Mouse (Mus musculus) activated CD4-positive, CD25-positive, alpha-beta regulatory T cell (primary cell): ENCODE data around the gene Csrnp1. TPM values are rescaled to one million over a fixed set of nuclear protein-coding genes. Genes with fewer than 3 reads are reported as not detected.

Experiments
- polyA plus RNA-seq, 2 experiments: library from polyadenylated mRNA; unstranded; fragments of 100-300 nt; shearing (Covaris generic); gene quantifications; one replicate each; pipeline ENCODE4 v1.2.1; 2017

The Csrnp1 gene
- 10 to 100 TPM; 57.4 to 66.5 TPM for polyA plus RNA-seq

GRCm38 (mm10) chr9:119984536-119985011, at the start of gene Csrnp1:
Gene Csrnp1 (minus strand): TSS chr9:119984658.

GRCm38 (mm10) chr9:120023086-120023811, 38.8 kb upstream of the Csrnp1 start, which contains the start of gene Xirp1:
Gene Xirp1 (minus strand): TSS chr9:120023598.

GRCm38 (mm10) chr9:119937005-119937773, 47.3 kb downstream of the Csrnp1 start, which contains the start of the genes Gorasp1 and Ttc21a:
Gene Gorasp1 (minus strand): TSS chr9:119937565.
Gene Ttc21a (plus strand): TSS chr9:119937606.

Other genes with a start within 250 kb of the Csrnp1 start
- under 1 TPM; 0.15 to 0.69 TPM for gene Scn11a, start 159.2 kb downstream of the Csrnp1 start, polyA plus RNA-seq
- gene Wdr48, start 89.8 kb downstream of the Csrnp1 start, polyA plus RNA-seq: 10 to 100 TPM; 45.5 to 52.8 TPM
- 10 to 100 TPM in 1 of 2 experiments, 1 to 10 TPM in 1; 6.1 to 10.3 TPM for gene Gorasp1, start 47.1 kb downstream of the Csrnp1 start, polyA plus RNA-seq
- under 1 TPM in 1 of 2 experiments, not detected in 1; 0.08 TPM for gene Ttc21a, start 47.1 kb downstream of the Csrnp1 start, polyA plus RNA-seq
- under 1 TPM in 1 of 2 experiments, not detected in 1; 0.34 TPM for gene Xirp1, start 38.9 kb upstream of the Csrnp1 start, polyA plus RNA-seq
- under 1 TPM; 0.14 to 0.42 TPM for gene Cx3cr1, start 85.2 kb upstream of the Csrnp1 start, polyA plus RNA-seq
- 100 to 1,000 TPM in 1 of 2 experiments, 10 to 100 TPM in 1; 72.1 to 138 TPM for gene Ccr8, start 107.5 kb upstream of the Csrnp1 start, polyA plus RNA-seq
- 10 to 100 TPM; 38.4 to 49.7 TPM for gene Slc25a38, start 125.7 kb upstream of the Csrnp1 start, polyA plus RNA-seq
- gene Rpsa, start 143.0 kb upstream of the Csrnp1 start, polyA plus RNA-seq: 1,000 to 10,000 TPM; 1,386 to 2,021 TPM
- under 1 TPM in 1 of 2 experiments, not detected in 1; 0.75 TPM for gene Mobp, start 165.0 kb upstream of the Csrnp1 start, polyA plus RNA-seq